Mouse (Mus musculus): ENCODE data around the gene Ccl28. TPM values are rescaled to one million over a fixed set of nuclear protein-coding genes. Genes with fewer than 3 reads are reported as not detected.
A peak's percentile ranks its signal among the peaks of the same experiment; 100 is the strongest.

Ccl28 gene
- polyA plus RNA-seq, 1 experiment from 2014 or later = 0.31 TPM

GRCm38 (mm10) chr13:119631482-119632155 is 8.0 kb downstream of the Ccl28 start:
- no peaks in the 10 kb centered on the region for H3K4me1 ChIP-seq
- WGBS = 2% methylated on average over 26 of the region's 33 CpGs
- no peaks in the 10 kb centered on the region for H3K36me3 ChIP-seq
- no peak overlapping the region for H3K27ac ChIP-seq
- peaks cover 5% of the 10 kb centered on the region; the same call in 1 of the 2 replicates for H3K27me3 ChIP-seq
- peak overlapping the region; percentile 61; the same call in 1 of the 2 replicates for H3K9ac ChIP-seq
- peak; percentile 89 for ATAC-seq (ENCODE audit: insufficient number of reproducible peaks, insufficient read depth, low FRiP score, low TSS enrichment, low read depth)
- peak overlapping the region; percentile 52 for H3K4me3 ChIP-seq
- no peaks in the 10 kb centered on the region for H3K9me3 ChIP-seq
- peak overlapping the region; percentile 62 for H3K4me2 ChIP-seq

GRCm38 (mm10) chr13:119632156-119632548 is 8.5 kb downstream of the Ccl28 start:
- H3K36me3 ChIP-seq = no peaks in the 10 kb centered on the region
- peaks cover 5% of the 10 kb centered on the region; the same call in 1 of the 2 replicates for H3K27me3 ChIP-seq
- H3K27ac ChIP-seq = no peak overlapping the region
- H3K9me3 ChIP-seq = no peaks in the 10 kb centered on the region
- ATAC-seq (ENCODE audit: insufficient number of reproducible peaks, insufficient read depth, low FRiP score, low TSS enrichment, low read depth) = no peak
- peak overlapping the region; percentile 62 for H3K4me2 ChIP-seq
- H3K9ac ChIP-seq = no peak overlapping the region
- peak overlapping the region; percentile 52 for H3K4me3 ChIP-seq
- WGBS = 84% methylated on average over 4 of the region's 4 CpGs
- H3K4me1 ChIP-seq = no peaks in the 10 kb centered on the region

- Histone ChIP-seq H3K9ac (no peak overlapping the region), H3K4me2 (no peak overlapping the region), H3K9me3 (no peaks in the 10 kb centered on the region), H3K27me3 (peaks cover 5% of the 10 kb centered on the region; the same call in 1 of the 2 replicates), H3K4me1 (no peaks in the 10 kb centered on the region), H3K27ac (no peak overlapping the region), H3K36me3 (no peaks in the 10 kb centered on the region), H3K4me3 (no peak overlapping the region)
- ATAC-seq (ENCODE audit: insufficient number of reproducible peaks, insufficient read depth, low FRiP score, low TSS enrichment, low read depth) = no peak
- WGBS = 23% methylated on average over 2 of the region's 2 CpGs
Measured at GRCm38 (mm10) chr13:119635496-119635895, 11.9 kb downstream of the Ccl28 start.

GRCm38 (mm10) chr13:119637837-119638236 is 14.2 kb downstream of the Ccl28 start:
- H3K4me3 ChIP-seq = no peak overlapping the region
- no peak overlapping the region for H3K4me2 ChIP-seq
- no peak overlapping the region for H3K27ac ChIP-seq
- no peaks in the 10 kb centered on the region for H3K9me3 ChIP-seq
- WGBS = 83% methylated on average over 4 of the region's 4 CpGs
- no peak for ATAC-seq (ENCODE audit: insufficient number of reproducible peaks, insufficient read depth, low FRiP score, low TSS enrichment, low read depth)
- no peaks in the 10 kb centered on the region for H3K36me3 ChIP-seq
- H3K9ac ChIP-seq = no peak overlapping the region
- no peaks in the 10 kb centered on the region for H3K4me1 ChIP-seq
- H3K27me3 ChIP-seq = peaks cover 5% of the 10 kb centered on the region; the same call in 1 of the 2 replicates

DNA sequence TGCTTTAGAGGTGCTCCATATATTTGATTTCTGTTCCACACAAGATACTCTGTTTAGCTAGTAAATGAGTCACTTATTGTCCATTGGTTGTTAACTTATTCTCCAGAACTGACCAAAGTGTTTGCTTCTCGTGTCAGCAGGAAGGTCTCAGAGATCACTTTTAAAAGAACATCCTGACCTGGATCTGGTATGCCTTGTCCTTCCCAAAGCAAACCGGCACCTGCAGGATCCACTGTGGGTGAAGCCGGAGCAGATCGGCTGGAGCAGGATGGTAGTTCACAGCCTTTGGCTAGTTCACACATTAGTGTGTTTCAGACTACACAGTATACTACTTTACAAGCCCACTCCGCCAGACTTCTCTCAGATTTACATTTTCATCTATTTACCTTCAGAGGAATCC is 14.8 kb downstream of the Ccl28 start:
- 90% methylated on average over 5 of the region's 5 CpGs for WGBS
- peaks cover 5% of the 10 kb centered on the region; the same call in 1 of the 2 replicates for H3K27me3 ChIP-seq
- H3K27ac ChIP-seq = no peak overlapping the region
- no peak overlapping the region for H3K4me2 ChIP-seq
- H3K9ac ChIP-seq = no peak overlapping the region
- no peaks in the 10 kb centered on the region for H3K4me1 ChIP-seq
- ATAC-seq (ENCODE audit: insufficient number of reproducible peaks, insufficient read depth, low FRiP score, low TSS enrichment, low read depth) = no peak
- H3K9me3 ChIP-seq = no peaks in the 10 kb centered on the region
- no peaks in the 10 kb centered on the region for H3K36me3 ChIP-seq
- H3K4me3 ChIP-seq = no peak overlapping the region

DNA sequence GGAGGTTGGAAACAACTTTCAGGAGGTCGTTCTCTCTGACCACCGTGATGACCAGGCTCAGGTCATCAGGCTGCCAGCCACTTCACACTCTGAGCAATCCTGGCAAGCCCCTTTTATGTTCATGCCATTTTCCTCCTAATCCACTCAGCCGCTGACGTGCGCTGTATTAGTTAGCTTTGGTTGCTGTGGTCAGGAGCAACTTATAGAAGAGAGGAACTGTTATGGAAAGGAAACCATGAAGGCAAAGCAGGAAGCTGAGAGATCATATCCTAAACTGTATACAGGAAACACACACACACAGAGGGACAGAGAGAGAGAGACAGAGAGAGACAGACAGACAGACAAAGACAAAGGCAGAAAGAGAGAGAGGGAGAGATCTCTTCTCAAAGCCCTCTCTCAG is 15.7 kb downstream of the Ccl28 start:
- H3K4me1 ChIP-seq = no peaks in the 10 kb centered on the region
- no peak overlapping the region for H3K4me2 ChIP-seq
- H3K27me3 ChIP-seq = no peaks in the 10 kb centered on the region
- H3K9ac ChIP-seq = no peak overlapping the region
- H3K36me3 ChIP-seq = no peaks in the 10 kb centered on the region
- ATAC-seq (ENCODE audit: insufficient number of reproducible peaks, insufficient read depth, low FRiP score, low TSS enrichment, low read depth) = no peak
- no peak overlapping the region for H3K27ac ChIP-seq
- H3K9me3 ChIP-seq = no peaks in the 10 kb centered on the region
- H3K4me3 ChIP-seq = no peak overlapping the region
- 89% methylated on average over 5 of the region's 5 CpGs for WGBS

GRCm38 (mm10) chr13:119640504-119640903 is 16.9 kb downstream of the Ccl28 start:
- no peak for ATAC-seq (ENCODE audit: insufficient number of reproducible peaks, insufficient read depth, low FRiP score, low TSS enrichment, low read depth)
- WGBS = 42% methylated on average over 4 of the region's 4 CpGs
- H3K36me3 ChIP-seq = no peaks in the 10 kb centered on the region

DNA sequence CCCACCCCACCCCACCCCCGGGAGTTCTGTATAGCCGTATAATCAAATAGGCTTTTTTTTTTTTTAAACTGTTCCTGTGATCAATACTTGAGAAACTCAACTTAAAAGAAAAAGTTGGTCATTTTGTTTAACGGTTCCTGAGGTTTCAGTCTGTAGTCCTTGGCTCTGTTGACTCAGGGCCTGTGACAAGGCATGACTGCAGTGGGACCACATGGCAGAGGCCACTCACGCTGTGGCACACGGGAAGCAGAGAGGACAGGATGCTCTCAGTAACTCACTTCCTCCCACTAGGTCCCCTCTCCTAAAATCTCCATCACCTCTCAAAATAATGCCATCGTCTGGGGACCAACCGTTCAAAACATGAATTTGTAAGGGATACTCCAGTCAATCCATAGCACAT is 17.5 kb downstream of the Ccl28 start:
- 82% methylated on average over 7 of the region's 7 CpGs for WGBS

More at GRCm38 (mm10) chr13:119640504-119640903, 16.9 kb downstream of the Ccl28 start:
- no peak overlapping the region for H3K27ac ChIP-seq
- H3K27me3 ChIP-seq = no peaks in the 10 kb centered on the region
- H3K4me1 ChIP-seq = no peaks in the 10 kb centered on the region
- no peak overlapping the region for H3K4me3 ChIP-seq
- H3K9ac ChIP-seq = no peak overlapping the region
- no peak overlapping the region for H3K4me2 ChIP-seq
- H3K9me3 ChIP-seq = no peaks in the 10 kb centered on the region

GRCm38 (mm10) chr13:119644769-119645168 is 21.1 kb downstream of the Ccl28 start:
- no peaks in the 10 kb centered on the region for H3K36me3 ChIP-seq
- H3K9ac ChIP-seq = no peak overlapping the region
- H3K4me1 ChIP-seq = no peaks in the 10 kb centered on the region
- H3K27me3 ChIP-seq = no peaks in the 10 kb centered on the region
- H3K4me3 ChIP-seq = no peak overlapping the region
- H3K9me3 ChIP-seq = no peaks in the 10 kb centered on the region
- 61% methylated on average over 5 of the region's 5 CpGs for WGBS
- no peak overlapping the region for H3K4me2 ChIP-seq
- no peak for ATAC-seq (ENCODE audit: insufficient number of reproducible peaks, insufficient read depth, low FRiP score, low TSS enrichment, low read depth)
- H3K27ac ChIP-seq = no peak overlapping the region

More for the DNA sequence above, 17.5 kb downstream of the Ccl28 start:
- Histone ChIP-seq H3K9ac (no peak overlapping the region), H3K9me3 (no peaks in the 10 kb centered on the region), H3K4me3 (no peak overlapping the region), H3K27ac (no peak overlapping the region), H3K4me1 (no peaks in the 10 kb centered on the region), H3K36me3 (no peaks in the 10 kb centered on the region), H3K27me3 (no peaks in the 10 kb centered on the region), H3K4me2 (no peak overlapping the region)
- no peak for ATAC-seq (ENCODE audit: insufficient number of reproducible peaks, insufficient read depth, low FRiP score, low TSS enrichment, low read depth)

- no peak for ATAC-seq (ENCODE audit: insufficient number of reproducible peaks, insufficient read depth, low FRiP score, low TSS enrichment, low read depth)
- 91% methylated on average over 1 of the region's 1 CpGs for WGBS
- H3K27ac ChIP-seq = no peak overlapping the region
- H3K4me3 ChIP-seq = no peak overlapping the region
- H3K9ac ChIP-seq = no peak overlapping the region
- no peaks in the 10 kb centered on the region for H3K36me3 ChIP-seq
- no peaks in the 10 kb centered on the region for H3K27me3 ChIP-seq
- no peaks in the 10 kb centered on the region for H3K9me3 ChIP-seq
- no peak overlapping the region for H3K4me2 ChIP-seq
- H3K4me1 ChIP-seq = no peaks in the 10 kb centered on the region
Measured at GRCm38 (mm10) chr13:119646511-119646910, 22.9 kb downstream of the Ccl28 start.

DNA sequence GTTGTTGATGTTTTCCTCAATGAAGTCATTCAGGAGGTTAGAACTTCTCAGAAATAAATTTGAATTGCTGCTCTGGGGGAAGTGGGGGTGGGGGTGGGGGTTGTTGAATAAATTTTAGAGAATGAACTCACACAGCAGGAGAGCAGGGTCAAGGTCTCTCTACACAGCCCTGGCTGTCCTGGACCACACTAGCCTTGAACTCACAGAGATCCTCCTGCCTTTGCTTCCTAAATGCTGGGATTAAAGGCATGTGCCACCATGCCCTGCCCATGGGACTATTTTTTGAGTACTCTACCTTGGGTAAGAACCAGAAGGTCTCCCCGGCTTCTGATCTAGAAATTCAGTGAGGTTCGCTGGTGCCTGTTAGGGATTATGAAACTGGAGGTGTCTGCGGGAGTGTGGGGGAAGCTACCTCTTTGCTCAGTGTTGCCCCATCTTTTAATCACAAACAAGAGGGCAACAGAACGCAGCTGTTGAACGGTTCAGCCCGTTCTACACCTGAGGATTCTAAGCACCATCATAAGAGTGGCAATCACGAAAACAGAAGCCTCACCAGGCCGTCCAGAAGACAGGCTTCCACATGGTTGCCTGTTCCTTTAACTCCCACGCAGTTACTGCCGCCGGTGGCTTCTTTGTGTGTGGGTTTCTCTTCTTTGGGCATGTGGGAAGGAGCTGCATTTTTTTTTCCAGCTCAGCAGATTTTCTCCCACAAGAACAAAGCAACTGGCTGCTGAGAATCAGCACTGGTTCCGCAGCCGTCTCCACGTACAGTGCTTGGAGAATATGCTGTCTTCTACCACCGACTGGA is 25.5 kb downstream of the Ccl28 start:
- Histone ChIP-seq H3K4me2 (0 out of 2 replicates have a peak overlapping the region, but pooled peaks have one; percentile 18), H3K4me1 (no peaks in the 10 kb centered on the region), H3K36me3 (no peaks in the 10 kb centered on the region), H3K9ac (0 out of 2 replicates have a peak overlapping the region, but pooled peaks have one; percentile 6), H3K27ac (no peak overlapping the region), H3K4me3 (no peak overlapping the region), H3K27me3 (no peaks in the 10 kb centered on the region), H3K9me3 (no peaks in the 10 kb centered on the region)
- WGBS = 56% methylated on average over 15 of the region's 15 CpGs
- no peak for ATAC-seq (ENCODE audit: insufficient number of reproducible peaks, insufficient read depth, low FRiP score, low TSS enrichment, low read depth)

- ATAC-seq (ENCODE audit: insufficient number of reproducible peaks, insufficient read depth, low FRiP score, low TSS enrichment, low read depth) = no peak
- H3K9me3 ChIP-seq = no peaks in the 10 kb centered on the region
- H3K27me3 ChIP-seq = no peaks in the 10 kb centered on the region
- no peak overlapping the region for H3K4me2 ChIP-seq
- H3K36me3 ChIP-seq = no peaks in the 10 kb centered on the region
- no peaks in the 10 kb centered on the region for H3K4me1 ChIP-seq
- no peak overlapping the region for H3K9ac ChIP-seq
- H3K27ac ChIP-seq = no peak overlapping the region
- 86% methylated on average over 1 of the region's 1 CpGs for WGBS
- H3K4me3 ChIP-seq = no peak overlapping the region
Measured at GRCm38 (mm10) chr13:119649699-119650046, 26.1 kb downstream of the Ccl28 start.
